Mouse (Mus musculus): ENCODE results near the gene Popdc3.
"Not testable (repeated sequence)": the region's sequence is repeated elsewhere in the genome, so short reads cannot be mapped to it uniquely, and the experiment has no call there.

The Popdc3 gene

DNA sequence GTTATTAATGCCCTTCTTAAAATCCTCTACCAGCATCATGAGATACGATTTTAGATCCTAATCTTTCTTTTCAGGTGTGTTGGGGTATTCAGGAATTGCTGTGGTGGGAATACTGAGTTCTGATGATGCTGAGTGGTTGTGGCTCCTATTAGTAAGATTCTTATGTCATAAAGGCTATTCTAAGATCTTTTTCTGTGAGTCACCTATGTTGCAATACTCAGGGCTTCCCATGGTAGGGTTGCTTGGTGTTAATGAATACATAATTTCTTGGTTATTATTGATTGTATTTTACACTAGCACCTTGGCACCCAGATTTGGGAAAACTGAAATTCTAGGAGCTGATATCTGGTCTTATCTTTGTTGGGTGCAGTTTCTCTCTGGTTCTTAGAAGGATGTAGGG lies 26.7 kb downstream of the Popdc3 start:
- no peak for DNase-seq

DNA sequence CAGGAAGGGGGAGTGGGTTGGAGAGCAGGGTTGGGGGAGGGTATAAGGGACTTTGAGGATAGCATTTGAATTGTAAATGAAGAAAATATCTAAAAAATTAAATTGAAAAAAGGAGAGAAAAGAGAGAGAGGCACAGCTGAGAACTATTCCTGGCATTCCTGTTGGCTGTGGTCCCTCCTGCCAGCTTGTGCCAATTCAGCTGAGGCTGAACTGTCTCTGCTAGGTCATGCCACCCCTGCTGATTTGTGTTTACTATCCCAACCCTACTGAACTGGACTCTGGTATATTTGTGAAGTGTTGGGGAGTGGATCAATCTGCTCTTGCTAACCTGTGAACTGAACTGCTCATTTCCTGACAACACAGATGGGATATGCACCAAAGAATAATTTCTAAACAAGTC lies 32.3 kb downstream of the Popdc3 start:
- DNase-seq = no peak

DNA sequence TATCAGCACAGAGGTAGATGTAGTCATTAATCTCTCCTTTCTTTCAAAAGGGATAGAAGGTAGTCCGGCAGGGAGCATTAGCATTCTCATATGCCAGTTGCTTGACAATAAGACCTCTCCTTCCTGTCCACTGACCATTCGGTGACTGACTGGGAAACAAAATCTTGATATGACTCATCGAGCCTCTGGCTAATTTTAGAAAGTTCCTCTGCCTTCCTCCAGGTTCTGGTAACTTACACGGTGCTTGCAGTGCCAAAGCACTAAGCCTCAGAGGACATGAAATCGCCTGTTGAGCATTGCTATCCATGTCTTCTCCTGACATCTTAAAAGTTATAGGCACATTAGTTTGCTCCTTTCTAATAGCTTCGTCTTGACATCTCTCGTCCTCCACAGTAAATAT lies 38.8 kb downstream of the Popdc3 start:
- no peak for DNase-seq

DNA sequence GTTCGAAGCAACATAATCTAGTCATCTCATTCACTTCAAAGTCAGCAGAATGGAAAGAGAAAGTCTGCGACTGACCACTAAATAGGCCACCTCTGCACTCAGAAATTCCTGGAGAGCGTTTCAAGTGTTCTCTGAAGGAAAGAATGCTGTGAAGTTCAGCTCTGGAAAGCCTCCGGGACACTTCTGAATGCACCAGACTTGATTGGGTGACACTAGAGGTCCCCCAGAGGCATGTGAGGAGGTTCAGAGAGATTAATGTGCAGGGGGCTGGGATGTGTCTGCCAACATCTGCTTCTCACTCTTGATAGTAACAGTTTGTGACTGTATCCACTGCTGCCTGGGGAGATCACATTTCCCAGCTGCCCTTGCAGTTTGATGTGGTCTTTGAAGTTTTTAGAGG lies 52.1 kb downstream of the Popdc3 start:
- peak; percentile 29 to 72 for DNase-seq

DNA sequence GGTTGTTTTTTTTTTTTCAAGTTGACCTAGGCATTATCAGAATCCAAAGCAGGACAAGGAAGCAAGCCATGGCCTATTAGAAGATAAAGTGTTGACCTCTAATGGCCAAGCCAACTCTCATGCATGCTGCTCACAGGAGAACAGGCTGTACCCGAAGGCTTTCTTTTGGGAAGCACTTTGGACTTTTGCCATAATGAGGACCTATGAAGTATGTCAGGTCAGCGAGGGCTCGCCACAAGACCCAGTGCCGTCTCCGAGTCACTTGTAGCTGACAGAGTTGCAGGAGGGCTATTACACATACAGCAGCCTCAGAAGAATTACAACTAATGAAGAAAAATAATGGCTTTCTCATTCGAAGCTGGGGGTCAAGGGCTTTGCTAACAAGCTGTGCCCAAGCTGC lies 55.5 kb downstream of the Popdc3 start:
- DNase-seq = no peak

DNA sequence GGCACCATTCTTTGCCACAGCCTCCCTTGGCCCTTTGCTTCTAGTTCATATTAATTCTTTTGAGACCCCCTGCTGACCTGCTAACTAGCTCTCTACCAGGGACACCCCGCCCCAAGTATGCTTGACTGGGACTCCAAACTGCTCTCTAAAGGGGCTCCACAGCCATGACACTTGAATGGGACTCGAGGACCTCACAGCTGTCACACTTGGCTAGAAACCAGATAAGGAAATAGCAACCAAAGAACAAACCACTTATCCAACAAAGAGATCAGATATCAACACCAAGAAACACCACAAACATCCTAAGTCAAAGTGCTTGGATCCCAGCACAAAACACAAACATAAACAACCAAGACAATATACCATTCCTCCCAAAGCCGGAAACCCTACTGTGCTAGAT lies 58.4 kb downstream of the Popdc3 start:
- DNase-seq = no peak

DNA sequence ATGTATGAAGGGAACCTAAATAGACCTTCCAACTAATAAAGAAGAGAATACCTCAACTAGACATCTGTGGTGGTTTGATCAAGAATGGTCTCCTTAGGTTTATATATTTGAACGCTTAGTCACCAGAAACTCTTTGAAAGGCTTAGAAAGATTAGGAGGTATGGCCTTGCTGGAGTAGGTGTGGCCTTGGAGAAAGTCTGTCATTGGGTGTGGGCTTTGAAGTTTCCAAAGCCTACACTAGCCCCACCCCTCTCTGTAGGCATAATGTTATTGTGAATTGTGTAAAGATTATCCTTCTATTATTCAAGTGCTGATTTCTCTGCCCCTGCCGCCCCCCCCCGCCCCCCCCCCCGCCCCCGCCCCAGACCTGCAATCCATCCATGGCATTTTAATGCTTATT lies 59.6 kb downstream of the Popdc3 start:
- no peak for DNase-seq

DNA sequence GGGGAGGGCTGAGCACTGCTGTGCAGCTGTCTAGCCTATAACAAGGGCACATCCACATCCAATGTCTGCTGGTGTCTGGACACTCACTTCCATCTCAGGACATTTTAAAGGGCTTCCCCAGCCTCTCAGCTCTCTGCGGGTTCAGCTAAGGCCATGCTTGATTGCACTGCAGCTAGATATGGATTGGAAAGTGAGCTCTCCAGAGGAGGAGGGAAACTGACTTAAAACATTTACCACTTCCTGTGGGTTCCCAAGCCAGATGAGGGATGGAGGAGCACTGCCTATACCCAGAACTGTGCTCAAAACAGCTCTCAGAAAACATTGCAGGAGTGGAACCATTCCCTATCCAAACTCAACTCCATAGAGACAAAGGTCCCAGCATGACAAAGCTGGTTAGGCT lies 82.6 kb downstream of the Popdc3 start:
- DNase-seq = no peak

DNA sequence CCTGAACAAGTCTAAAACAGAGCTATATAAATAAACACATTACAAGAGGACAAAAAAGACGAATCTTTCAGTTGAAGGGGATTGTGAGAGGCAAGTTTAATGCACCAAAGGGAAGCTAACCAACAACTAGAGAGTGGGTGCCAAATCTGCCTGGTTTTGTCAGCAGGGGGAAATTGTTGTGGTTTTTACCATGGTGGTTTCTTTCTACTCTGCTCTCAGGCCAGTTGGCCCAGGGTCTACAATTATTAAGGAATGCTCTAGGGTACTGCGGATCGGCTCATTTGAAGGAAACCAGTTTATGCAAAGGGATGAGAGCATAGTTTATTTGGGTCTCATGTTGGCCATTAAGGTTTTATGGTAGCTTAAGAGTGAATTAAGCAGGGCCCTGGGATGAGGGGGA lies 84.2 kb downstream of the Popdc3 start:
- no peak for DNase-seq

DNA sequence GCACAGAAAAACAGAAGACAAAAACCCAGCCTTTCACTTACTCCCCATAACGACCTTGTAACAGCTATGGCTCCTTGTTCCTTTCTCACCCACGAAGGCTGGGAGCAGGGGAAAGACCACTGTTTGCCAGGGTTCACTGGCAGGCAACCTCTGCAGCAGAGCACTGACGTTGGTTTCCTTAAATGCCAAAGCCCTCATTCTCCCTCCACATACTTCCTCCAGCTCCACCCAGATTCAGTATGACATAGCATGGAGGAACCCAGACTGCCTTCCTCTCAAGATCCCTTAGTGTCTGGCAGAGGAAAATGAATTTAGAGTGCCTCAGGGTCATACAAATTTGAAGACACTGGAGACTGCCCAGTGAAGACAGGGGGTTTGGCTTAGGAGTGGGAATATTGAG lies 98.6 kb downstream of the Popdc3 start:
- no peak for DNase-seq

DNA sequence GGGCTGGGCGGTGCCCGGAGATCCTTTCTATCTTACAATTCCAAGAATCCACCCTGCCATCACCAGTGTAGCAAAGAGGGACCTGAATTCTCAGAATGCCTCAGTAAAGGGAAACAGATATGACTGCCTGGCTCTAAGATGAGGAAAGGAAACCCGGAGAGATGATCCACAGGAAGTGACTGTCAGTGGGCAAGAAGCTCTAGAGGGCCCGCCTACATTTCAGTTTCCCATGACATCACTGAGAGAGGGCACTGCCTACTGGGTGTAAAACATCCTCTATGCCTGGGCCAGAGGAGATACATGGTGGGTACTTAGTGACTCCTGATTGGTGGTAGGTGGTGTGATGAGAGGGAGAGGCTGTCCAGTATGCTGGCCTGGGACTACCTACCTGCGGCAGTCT lies 99.1 kb downstream of the Popdc3 start:
- no peak for DNase-seq

DNA sequence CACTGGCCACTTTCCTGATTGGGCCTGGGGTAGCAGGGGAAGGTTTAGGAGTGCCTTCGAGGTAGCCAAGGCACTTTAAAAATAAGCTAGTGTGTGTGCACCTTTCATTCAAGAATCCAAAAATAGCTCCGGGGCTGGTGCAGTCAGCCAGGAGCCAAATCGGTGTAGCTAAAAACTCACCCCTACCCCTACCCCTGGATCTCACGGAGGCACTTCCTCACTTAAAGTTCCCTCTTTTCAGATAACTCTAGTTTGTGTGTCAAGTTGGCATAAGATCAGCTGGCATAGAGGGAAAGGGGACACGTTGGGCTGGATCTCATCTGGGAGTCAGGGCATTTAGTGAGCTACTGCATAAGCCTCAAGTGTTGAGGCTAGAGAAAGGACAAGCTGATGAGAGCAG lies 107.8 kb downstream of the Popdc3 start:
- no peak for DNase-seq

DNA sequence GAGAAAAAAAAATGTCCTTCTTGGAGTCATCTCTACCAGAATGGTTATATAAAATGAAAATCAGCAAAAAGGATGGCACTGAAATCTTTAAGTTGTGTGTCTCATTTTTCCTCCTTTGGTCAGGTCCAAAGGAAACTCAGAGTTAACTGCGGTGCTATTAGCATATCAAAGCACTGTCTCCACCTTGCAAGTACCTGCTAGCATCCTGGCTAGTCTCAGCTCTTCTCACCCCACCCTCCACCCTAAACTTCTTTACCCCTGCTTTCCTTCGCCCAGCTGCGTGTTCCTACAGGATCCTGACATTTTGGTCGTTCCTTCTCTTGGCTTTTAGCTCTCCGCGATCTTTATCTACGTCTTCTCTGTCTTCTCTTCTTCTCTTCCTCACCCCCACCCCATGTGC lies 110.5 kb downstream of the Popdc3 start:
- DNase-seq = no peak

DNA sequence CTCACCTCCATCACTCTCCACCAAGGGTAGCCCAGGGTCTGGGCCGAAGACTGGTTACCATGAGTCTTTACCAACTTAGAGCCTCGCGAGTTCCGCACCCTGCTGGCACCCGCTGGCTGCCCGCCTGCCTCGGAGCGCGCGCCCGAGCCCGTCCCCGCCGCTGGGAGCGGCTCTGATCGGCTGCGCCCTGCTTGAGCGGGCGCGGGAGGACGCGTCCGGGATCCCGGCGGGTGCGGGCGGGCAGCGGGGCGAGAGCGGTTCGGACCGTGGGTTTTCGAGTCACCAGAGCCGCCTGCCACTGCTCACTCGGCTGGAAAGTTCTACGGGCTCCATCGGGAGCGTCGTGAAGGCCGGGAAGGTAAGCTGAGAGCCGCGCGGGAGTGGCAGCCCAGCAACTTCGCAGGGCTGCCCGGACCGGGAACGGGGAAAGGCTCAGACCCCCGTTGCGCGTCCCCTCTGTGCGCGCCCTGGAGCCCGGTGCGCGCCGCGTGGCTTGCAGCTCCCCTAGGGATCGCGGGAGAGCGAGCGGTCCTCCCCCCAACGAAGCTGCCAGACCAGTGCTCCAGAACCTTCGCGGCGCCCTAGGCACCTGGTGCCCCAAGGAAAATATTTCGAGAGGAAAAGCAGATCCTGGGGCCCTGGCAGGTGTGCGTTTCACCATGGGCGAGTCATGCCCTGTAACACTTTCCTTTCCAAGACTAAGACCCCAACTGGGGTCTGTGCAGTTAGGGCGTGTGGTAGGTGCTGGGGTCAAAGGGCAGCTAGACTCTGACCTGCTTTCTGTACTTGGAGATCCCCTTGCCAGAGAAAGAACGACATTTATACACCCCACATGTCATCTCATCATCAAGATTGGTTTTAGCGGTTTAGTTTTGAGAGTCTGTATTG lies 111.6 kb downstream of the Popdc3 start:
- DNase-seq = peak; percentile 6 to 33

DNA sequence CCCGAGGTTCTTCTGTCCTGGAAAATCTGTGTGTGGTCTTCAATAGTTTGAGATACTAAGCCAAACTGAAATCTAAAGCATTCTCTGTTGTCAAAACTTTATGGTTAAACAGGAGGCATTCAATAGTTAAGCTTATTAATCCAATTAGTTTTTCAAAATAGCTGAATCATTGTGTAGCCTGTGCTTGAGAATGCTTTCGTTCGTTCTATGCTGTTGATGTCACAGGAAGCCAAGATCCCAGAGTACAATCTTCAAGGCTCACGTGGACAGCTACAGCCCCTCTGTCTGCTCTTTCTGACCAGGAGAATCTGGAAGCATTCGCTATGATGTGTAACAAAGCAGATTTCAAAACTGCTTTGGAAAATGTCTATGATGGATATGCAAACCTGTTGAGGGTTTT lies 112.7 kb downstream of the Popdc3 start:
- DNase-seq = no peak

DNA sequence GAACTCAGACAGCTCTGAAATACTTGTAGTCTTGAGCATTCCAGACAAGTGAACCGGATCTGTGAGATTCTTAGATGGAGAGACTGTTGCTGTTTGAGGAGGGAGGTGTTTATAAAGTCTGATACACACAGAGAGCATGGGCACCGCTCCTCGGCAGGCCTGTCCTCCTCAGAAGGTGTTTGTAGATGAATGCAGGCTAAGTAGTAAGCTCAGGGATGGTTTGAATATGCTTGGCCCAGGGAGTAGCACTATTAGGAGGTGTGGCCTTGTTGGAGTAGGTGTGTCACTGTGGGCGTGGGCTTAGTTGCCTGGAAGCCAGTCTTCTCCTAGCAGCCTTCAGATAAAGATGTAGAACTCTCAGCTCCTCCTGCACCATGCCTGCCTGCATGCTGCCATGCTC lies 114.3 kb downstream of the Popdc3 start:
- not testable (repeated sequence) for DNase-seq

DNA sequence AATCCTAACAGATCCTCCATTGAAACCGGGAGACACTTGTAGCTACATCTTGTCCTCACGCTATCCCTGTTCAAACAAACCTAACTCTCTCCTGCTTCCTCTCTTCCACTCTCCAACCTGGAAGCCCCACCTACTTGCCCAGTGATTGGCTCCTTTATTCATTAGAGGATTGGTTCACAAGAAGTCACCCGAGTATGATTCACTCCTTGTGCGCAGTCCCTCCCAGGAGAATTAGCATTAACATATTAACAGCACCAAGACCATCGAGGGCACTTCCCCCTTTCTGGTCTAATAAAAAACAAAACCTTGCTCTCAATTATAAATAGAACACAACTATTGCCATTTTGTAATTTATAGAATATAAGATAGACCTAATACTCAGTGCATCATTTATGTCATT lies 117.2 kb downstream of the Popdc3 start:
- no peak for DNase-seq

DNA sequence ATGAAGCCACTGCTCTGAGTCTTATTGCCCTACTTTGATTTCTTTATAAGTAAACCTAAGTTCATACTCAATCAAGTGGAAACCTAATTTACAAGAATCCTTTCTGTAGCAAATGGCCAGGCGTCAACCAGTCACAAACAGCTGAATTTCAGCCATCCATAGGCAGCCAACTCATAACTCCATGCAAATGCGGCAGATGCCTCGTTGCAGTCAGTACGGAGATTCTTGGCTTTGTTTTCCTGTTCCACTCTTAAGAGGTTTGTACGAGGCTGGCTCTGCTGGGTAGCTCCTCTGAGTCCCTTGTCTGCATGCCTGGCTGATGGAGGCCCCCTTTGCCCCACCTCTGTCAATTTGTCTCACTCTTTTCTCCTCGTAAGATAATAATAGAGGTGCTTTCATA lies 120.6 kb downstream of the Popdc3 start:
- no peak for DNase-seq

DNA sequence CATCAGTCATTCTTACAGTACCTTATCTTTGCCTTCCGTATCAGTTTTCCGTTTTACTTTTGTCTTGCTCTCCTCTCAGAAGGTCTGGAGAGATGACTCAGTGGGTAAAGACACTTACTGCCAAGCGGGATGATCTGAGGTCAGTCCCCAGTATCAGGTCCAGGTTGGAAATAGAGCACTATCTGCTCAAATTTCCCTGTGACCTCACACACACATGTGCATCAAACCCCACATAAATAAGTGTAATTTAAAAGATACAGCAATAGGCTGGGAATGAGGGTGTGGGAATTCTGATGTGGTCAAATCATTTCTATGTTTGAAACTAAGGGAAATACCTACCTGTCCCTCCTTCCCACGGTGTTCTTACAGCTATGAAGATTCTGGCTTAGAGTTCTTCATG lies 121.6 kb downstream of the Popdc3 start:
- DNase-seq = no peak

DNA sequence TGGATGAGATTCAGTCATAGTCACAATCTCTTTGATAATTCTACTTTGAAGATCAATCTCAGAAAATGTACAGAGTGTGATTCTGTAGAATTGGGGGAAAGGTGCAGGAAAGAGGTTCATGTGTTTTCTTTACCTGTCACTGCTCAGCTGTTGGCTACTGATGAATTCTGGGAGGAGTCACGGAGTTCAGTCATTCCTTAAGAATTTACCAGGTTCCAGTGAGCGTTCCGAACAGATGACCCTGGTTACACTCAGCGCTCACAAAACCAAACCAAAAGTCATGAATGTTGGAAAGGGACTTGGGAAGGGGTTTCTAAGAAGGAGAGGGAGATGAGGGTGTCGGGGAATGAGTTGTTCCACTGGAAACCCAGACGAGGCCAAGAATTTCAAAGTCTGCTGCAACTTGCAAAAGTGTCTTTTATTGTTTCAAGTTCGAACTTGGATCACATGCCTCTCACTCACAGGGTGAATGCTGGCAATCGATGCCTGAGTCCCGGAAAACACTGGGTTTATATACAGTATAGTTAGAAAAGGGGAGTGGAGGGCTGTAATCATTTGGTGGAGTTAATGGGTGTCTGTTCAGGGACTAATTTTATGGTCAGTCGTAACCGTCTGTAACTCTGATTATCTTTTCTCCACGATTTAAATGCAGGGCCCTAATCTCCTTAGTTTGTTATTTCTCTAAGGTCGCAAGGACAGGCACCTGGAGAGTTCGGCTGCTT lies 125.6 kb downstream of the Popdc3 start:
- DNase-seq = no peak

DNA sequence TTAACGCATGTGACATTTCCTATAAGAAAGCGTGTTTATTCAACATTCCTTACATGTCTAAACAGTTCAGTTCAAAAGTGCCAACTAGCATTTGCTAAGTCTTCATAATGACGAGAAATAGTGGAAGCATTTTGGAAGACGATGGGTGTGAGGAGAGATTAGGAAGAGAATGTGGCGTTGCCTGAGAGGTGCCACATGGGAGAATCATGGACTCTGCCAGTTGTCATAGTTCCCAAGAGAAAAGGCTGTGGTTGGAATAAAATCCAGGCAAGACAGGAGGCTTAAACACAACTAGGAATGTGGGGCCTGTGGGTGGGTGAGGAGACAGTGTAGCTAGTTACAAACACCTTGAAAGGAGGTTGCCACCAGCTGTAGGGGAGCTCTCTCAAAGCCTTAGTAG lies 127.3 kb downstream of the Popdc3 start:
- DNase-seq = peak in 1 of 2 experiments; percentile 38

DNA sequence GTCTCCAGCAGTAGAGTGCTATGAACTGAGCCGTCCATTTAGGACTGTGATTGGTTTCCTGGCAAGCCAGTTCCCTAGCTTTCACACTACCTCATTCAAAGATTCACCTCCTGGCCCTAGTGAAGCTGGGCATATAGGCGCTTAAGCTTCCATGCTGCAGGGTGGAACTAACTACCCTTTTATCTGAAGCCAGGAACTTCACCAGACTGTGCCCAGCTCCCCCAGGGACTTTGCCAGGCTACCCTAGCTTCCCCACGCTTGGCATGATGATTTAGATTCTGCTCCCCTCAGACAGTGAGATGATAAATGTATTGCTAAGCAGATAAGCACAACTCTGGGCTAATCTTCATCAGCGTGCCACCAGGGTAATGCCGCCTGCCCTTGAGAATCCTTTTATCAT lies 133.2 kb downstream of the Popdc3 start:
- DNase-seq = no peak

DNA sequence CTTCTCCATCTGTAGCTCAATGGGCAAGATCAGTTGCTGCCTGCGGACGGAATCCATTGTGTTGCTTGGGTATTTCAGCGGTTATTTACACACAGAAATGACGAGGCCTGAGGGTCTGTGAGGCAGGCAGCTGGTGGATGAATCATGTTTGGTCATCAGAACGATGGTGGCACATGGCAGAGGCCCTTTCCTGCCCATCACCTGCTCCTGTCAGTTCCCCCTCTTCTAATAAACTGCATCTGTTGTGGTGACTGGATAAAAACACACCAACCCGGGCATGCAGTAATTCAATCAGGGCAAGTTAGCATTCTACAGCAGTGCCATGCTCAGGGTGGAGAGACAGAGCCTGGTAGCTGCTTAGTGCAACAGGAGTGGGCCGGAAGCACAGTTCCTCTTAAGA lies 133.7 kb downstream of the Popdc3 start:
- DNase-seq = no peak

DNA sequence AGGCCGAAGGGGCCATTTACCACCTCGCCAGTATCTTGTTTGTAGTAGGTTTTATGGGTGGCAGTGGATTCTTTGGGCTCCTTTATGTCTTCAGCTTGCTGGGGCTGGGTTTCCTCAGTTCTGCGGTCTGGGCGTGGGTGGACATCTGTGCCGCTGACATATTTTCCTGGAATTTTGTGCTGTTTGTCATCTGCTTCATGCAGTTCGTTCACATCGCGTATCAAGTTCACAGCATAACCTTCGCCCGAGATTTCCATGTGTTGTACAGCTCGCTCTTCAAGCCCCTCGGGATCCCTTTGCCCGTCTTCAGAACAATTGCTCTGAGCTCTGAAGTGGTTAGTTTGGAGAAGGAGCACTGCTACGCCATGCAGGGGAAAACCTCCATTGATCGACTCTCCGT lies 137.0 kb downstream of the Popdc3 start:
- no peak for DNase-seq

DNA sequence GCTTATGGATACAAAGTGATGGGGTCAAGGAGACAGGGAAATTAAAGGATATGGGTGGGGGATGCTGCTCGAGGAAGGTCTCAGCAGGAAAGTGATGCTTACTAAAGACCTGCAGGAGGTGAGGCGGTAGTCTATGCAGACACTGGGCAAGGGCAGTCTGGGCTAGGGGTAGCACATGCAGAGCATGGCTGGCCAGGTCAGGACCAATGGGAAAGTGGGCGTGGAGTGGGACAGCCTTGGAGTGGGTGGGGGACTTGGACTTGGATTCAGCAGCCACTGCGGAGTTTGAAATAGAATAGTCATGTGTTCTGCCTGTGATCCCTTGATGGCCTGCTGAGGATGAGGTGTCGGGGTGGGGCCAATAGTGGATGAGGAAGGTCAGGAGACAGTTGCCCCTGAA lies 141.0 kb downstream of the Popdc3 start:
- DNase-seq = no peak

Data from lung, postnatal 4 days (tissue).